Mouse (Mus musculus) myocyte (in vitro differentiated cells): ENCODE measurements at regions not wholly inside any gene's neighbourhood (a gene's known extent, or its start where the extent isn't known, plus 50 kb on each side); places are given as distances from the start of the nearest gene placed in this dataset.

Source experiments
- E2F4 ChIP-seq: IDR thresholded peaks from one replicate; pipeline ENCODE4 v1.6.1; 2011; ENCODE audit warnings: mild to moderate bottlenecking, control low read depth, moderate library complexity; ENCODE audit not compliant: insufficient read depth
- POLR2A ChIP-seq: IDR thresholded peaks from one replicate; pipeline ENCODE4 v1.6.1; 2011; ENCODE audit warnings: low read depth, mild to moderate bottlenecking, control low read depth, moderate library complexity; ENCODE audit not compliant: insufficient read length

- TF ChIP-seq POLR2A, result no peak
- TF ChIP-seq E2F4, result no peak
Measured at GRCm38 (mm10) chr1:144309901-144310300, 60.9 kb upstream of the Rgs1 start.
